Comparison of ENCODE assay signal across 9 mouse cellular contexts in genomic region chr4:152286183-152286582, GRCm38 (mm10). TPM values are rescaled to one million over a fixed set of nuclear protein-coding genes. Genes with fewer than 3 reads are reported as not detected.
DNase-seq lines count a peak whose midpoint lies in the region; ATAC-seq and TF ChIP-seq lines count a peak whose summit lies in the region.
"Had no signal": no experiment of that assay in that cellular context is flagged by ENCODE, and none has a peak within 500 bp of the region (broad histone marks: within the 10 kb centered on the region; RNA-seq: fewer than 3 reads in every experiment).

No protein-coding gene starts in this region.

- H3K36me3 ChIP-seq in liver, embryonic 12.5 days, result no peaks in the 10 kb centered on the region
- peaks cover 4% of the 10 kb centered on the region; the same call in 1 of the 2 replicates for H3K36me3 ChIP-seq in embryonic facial prominence, embryonic 15.5 days
- no peaks in the 10 kb centered on the region for H3K36me3 ChIP-seq in intestine, embryonic 16.5 days (ENCODE audit: control insufficient read depth, insufficient read depth, low read length)
- H3K36me3 ChIP-seq in neural tube, embryonic 13.5 days, result no peaks in the 10 kb centered on the region
- no peaks in the 10 kb centered on the region for H3K36me3 ChIP-seq in kidney, adult 2 months (ENCODE audit: control insufficient read depth, insufficient read depth, low read length)

- peaks cover 31% of the 10 kb centered on the region for H3K4me1 ChIP-seq in liver, embryonic 12.5 days
- peaks cover 35% of the 10 kb centered on the region for H3K4me1 ChIP-seq in embryonic facial prominence, embryonic 15.5 days
- peaks cover 21% of the 10 kb centered on the region for H3K4me1 ChIP-seq in intestine, embryonic 16.5 days (ENCODE audit: control insufficient read depth, insufficient read depth, low read length)
- H3K4me1 ChIP-seq in neural tube, embryonic 13.5 days (replicated peaks), result peaks cover 59% of the 10 kb centered on the region
- H3K4me1 ChIP-seq in kidney, adult 2 months (ENCODE audit: control insufficient read depth, insufficient read depth, low read length), result no peaks in the 10 kb centered on the region

- peak; percentile 13; the same call in 1 of the 2 replicates for ATAC-seq in liver, embryonic 12.5 days
- ATAC-seq in embryonic facial prominence, embryonic 15.5 days (ENCODE audit: insufficient number of reproducible peaks, low FRiP score, low TSS enrichment, low read depth), result no peak
- no peak for ATAC-seq in intestine, embryonic 16.5 days
- ATAC-seq in neural tube, embryonic 13.5 days (ENCODE audit: low read depth), result peak; percentile 20; the same call in 1 of the 2 replicates

- no peak for TF ChIP-seq CTCF in kidney, adult 2 months (conservative IDR thresholded peaks at IDR 0.05; ENCODE audit: insufficient read depth, insufficient read length, low read depth, low read length)

- H3K4me3 ChIP-seq in liver, embryonic 12.5 days, result peak overlapping the region; percentile 23
- H3K4me3 ChIP-seq in embryonic facial prominence, embryonic 15.5 days (replicated peaks), result peak overlapping the region; percentile 25
- 0 out of 2 replicates have a peak overlapping the region, but pooled peaks have one; percentile 11 for H3K4me3 ChIP-seq in intestine, embryonic 16.5 days (ENCODE audit: low read length)
- H3K4me3 ChIP-seq in neural tube, embryonic 13.5 days, result peak overlapping the region; percentile 36
- H3K4me3 ChIP-seq in kidney, adult 2 months (ENCODE audit: insufficient read depth, low read depth, low read length), result no peak overlapping the region

- 9% methylated on average over 32 of the region's 32 CpGs for WGBS in liver, embryonic 12.5 days (ENCODE audit: insufficient replicate concordance)
- 2% methylated on average over 32 of the region's 32 CpGs for WGBS in embryonic facial prominence, embryonic 15.5 days
- 4% methylated on average over 32 of the region's 32 CpGs for WGBS in intestine, embryonic 16.5 days
- under 1% methylated on average over 32 of the region's 32 CpGs for WGBS in neural tube, embryonic 13.5 days
- WGBS in kidney, adult 2 months, result 4% methylated on average over 32 of the region's 32 CpGs

- H3K27ac ChIP-seq in liver, embryonic 12.5 days, result no peak overlapping the region
- H3K27ac ChIP-seq in embryonic facial prominence, embryonic 15.5 days (replicated peaks), result no peak overlapping the region
- H3K27ac ChIP-seq in intestine, embryonic 16.5 days (ENCODE audit: low read length), result no peak overlapping the region
- H3K27ac ChIP-seq in neural tube, embryonic 13.5 days (replicated peaks), result no peak overlapping the region
- no peak overlapping the region for H3K27ac ChIP-seq in kidney, adult 2 months (ENCODE audit: insufficient read depth, low read depth, low read length)

- TF ChIP-seq POLR2A in kidney, adult 2 months (IDR thresholded peaks at IDR 0.05; ENCODE audit: low read depth, low read length), result no peak

- no peak for DNase-seq in liver
- no peak for DNase-seq in spleen, postnatal 4 days (ENCODE audit: low spot score in 2 of 2)
- DNase-seq in kidney, adult 2 months, result no peak
- no peak for DNase-seq in adrenal gland, postnatal 4 days (ENCODE audit: low spot score in 2 of 2)

- H3K9ac ChIP-seq in liver, embryonic 12.5 days, result no peak overlapping the region
- H3K9ac ChIP-seq in embryonic facial prominence, embryonic 15.5 days, result no peak overlapping the region
- no peak overlapping the region for H3K9ac ChIP-seq in intestine, embryonic 16.5 days (ENCODE audit: low read depth, low read length)
- peak overlapping the region; percentile 67 for H3K9ac ChIP-seq in neural tube, embryonic 13.5 days

- peaks cover 96% of the 10 kb centered on the region for H3K27me3 ChIP-seq in liver, embryonic 12.5 days (replicated peaks)
- peaks cover 91% of the 10 kb centered on the region for H3K27me3 ChIP-seq in embryonic facial prominence, embryonic 15.5 days
- H3K27me3 ChIP-seq in intestine, embryonic 16.5 days (replicated peaks; ENCODE audit: control insufficient read depth, insufficient read depth, low read length), result peaks cover 84% of the 10 kb centered on the region
- peaks cover 92% of the 10 kb centered on the region for H3K27me3 ChIP-seq in neural tube, embryonic 13.5 days
- no peaks in the 10 kb centered on the region for H3K27me3 ChIP-seq in kidney, adult 2 months (replicated peaks; ENCODE audit: control insufficient read depth, insufficient read depth, low read length)

- H3K4me2 ChIP-seq in liver, embryonic 12.5 days, result peak overlapping the region; percentile 54
- H3K4me2 ChIP-seq in embryonic facial prominence, embryonic 15.5 days (replicated peaks), result peak overlapping the region; percentile 46
- peak overlapping the region; percentile 37 for H3K4me2 ChIP-seq in intestine, embryonic 16.5 days (ENCODE audit: low read depth, low read length)
- peak overlapping the region; percentile 62 for H3K4me2 ChIP-seq in neural tube, embryonic 13.5 days

- 0 out of 2 replicates have a peak, but pooled peaks cover 3% of the 10 kb centered on the region for H3K9me3 ChIP-seq in liver, embryonic 12.5 days (replicated peaks)
- no peaks in the 10 kb centered on the region for H3K9me3 ChIP-seq in embryonic facial prominence, embryonic 15.5 days (replicated peaks)
- no peaks in the 10 kb centered on the region for H3K9me3 ChIP-seq in intestine, embryonic 16.5 days (ENCODE audit: control insufficient read depth, low read length)
- H3K9me3 ChIP-seq in neural tube, embryonic 13.5 days, result no peaks in the 10 kb centered on the region

RNA-seq across cellular contexts. Expression of gene Hes3, which starts 5.3 kb away (rescaled TPM):
- polyA plus RNA-seq in liver, embryonic 12.5 days (2016; fragmentation: Nextera tagmentation; extraction: Ambion mirVana), result not detected in 2 replicates
- polyA plus RNA-seq in embryonic facial prominence, embryonic 15.5 days (2015; fragmentation: Nextera tagmentation; extraction: Ambion mirVana), result not detected in 2 replicates
- polyA plus RNA-seq in intestine, embryonic 16.5 days (2015; fragmentation: Nextera tagmentation; extraction: Ambion mirVana), result not detected in 2 replicates
- polyA plus RNA-seq in neural tube, embryonic 13.5 days (2015; fragmentation: Nextera tagmentation; extraction: Ambion mirVana), result 0.24 and 0.26 TPM in 2 replicates
- not detected in 2 replicates for polyA plus RNA-seq in kidney, adult 2 months (2012; rRNA removed)
- total RNA-seq in adrenal gland, postnatal 4 days (2021), result not detected
- total RNA-seq: hematopoietic stem cell, adult 5-6 weeks had no signal

RNA-seq across cellular contexts. Expression of gene Icmt, which starts 10.8 kb away (rescaled TPM):
- polyA plus RNA-seq in liver, embryonic 12.5 days (2016; fragmentation: Nextera tagmentation; extraction: Ambion mirVana), result 11.8 and 14.4 TPM in 2 replicates
- polyA plus RNA-seq in embryonic facial prominence, embryonic 15.5 days (2015; fragmentation: Nextera tagmentation; extraction: Ambion mirVana), result 23.5 and 26.7 TPM in 2 replicates
- 13.7 and 15.4 TPM in 2 replicates for polyA plus RNA-seq in intestine, embryonic 16.5 days (2015; fragmentation: Nextera tagmentation; extraction: Ambion mirVana)
- 17.9 and 21.7 TPM in 2 replicates for polyA plus RNA-seq in neural tube, embryonic 13.5 days (2015; fragmentation: Nextera tagmentation; extraction: Ambion mirVana)
- 31.2 and 32.5 TPM in 2 replicates for polyA plus RNA-seq in kidney, adult 2 months (2012; rRNA removed)
- 10 to 100 TPM; 35.4 to 35.5 TPM for total RNA-seq in adrenal gland, postnatal 4 days (2021)

RNA-seq across cellular contexts. Expression of gene Gpr153, which starts 12.2 kb away (rescaled TPM):
- 2.1 and 2.4 TPM in 2 replicates for polyA plus RNA-seq in liver, embryonic 12.5 days (2016; fragmentation: Nextera tagmentation; extraction: Ambion mirVana)
- 29.0 and 35.7 TPM in 2 replicates for polyA plus RNA-seq in embryonic facial prominence, embryonic 15.5 days (2015; fragmentation: Nextera tagmentation; extraction: Ambion mirVana)
- 3.4 and 4.7 TPM in 2 replicates for polyA plus RNA-seq in intestine, embryonic 16.5 days (2015; fragmentation: Nextera tagmentation; extraction: Ambion mirVana)
- polyA plus RNA-seq in neural tube, embryonic 13.5 days (2015; fragmentation: Nextera tagmentation; extraction: Ambion mirVana), result 10.7 and 11.8 TPM in 2 replicates
- 6.9 and 9.5 TPM in 2 replicates for polyA plus RNA-seq in kidney, adult 2 months (2012; rRNA removed)
- 10 to 100 TPM; 13.9 to 15.5 TPM for total RNA-seq in adrenal gland, postnatal 4 days (2021)
- total RNA-seq: hematopoietic stem cell, adult 5-6 weeks had no signal

RNA-seq across cellular contexts. Expression of gene Rnf207, which starts 32.6 kb away (rescaled TPM):
- 0.26 and 0.42 TPM in 2 replicates for polyA plus RNA-seq in liver, embryonic 12.5 days (2016; fragmentation: Nextera tagmentation; extraction: Ambion mirVana)
- 0.23 and 0.72 TPM in 2 replicates for polyA plus RNA-seq in embryonic facial prominence, embryonic 15.5 days (2015; fragmentation: Nextera tagmentation; extraction: Ambion mirVana)
- polyA plus RNA-seq in intestine, embryonic 16.5 days (2015; fragmentation: Nextera tagmentation; extraction: Ambion mirVana), result 1.5 and 1.8 TPM in 2 replicates
- 6.3 and 10.4 TPM in 2 replicates for polyA plus RNA-seq in neural tube, embryonic 13.5 days (2015; fragmentation: Nextera tagmentation; extraction: Ambion mirVana)
- polyA plus RNA-seq in kidney, adult 2 months (2012; rRNA removed), result 0.19 and 0.67 TPM in 2 replicates
- total RNA-seq in adrenal gland, postnatal 4 days (2021), result 1 to 10 TPM; 1.2 to 1.3 TPM

RNA-seq across cellular contexts. Expression of gene Rpl22, which starts 39.4 kb away (rescaled TPM):
- 385 and 404 TPM in 2 replicates for polyA plus RNA-seq in liver, embryonic 12.5 days (2016; fragmentation: Nextera tagmentation; extraction: Ambion mirVana)
- 342 and 365 TPM in 2 replicates for polyA plus RNA-seq in embryonic facial prominence, embryonic 15.5 days (2015; fragmentation: Nextera tagmentation; extraction: Ambion mirVana)
- polyA plus RNA-seq in intestine, embryonic 16.5 days (2015; fragmentation: Nextera tagmentation; extraction: Ambion mirVana), result 281 and 323 TPM in 2 replicates
- 198 and 217 TPM in 2 replicates for polyA plus RNA-seq in neural tube, embryonic 13.5 days (2015; fragmentation: Nextera tagmentation; extraction: Ambion mirVana)
- polyA plus RNA-seq in kidney, adult 2 months (2012; rRNA removed), result 45.4 and 90.1 TPM in 2 replicates
- total RNA-seq in adrenal gland, postnatal 4 days (2021), result 100 to 1,000 TPM; 608 to 640 TPM

Comparison
In these comparisons a context has a peak if more than half of its experiments do, and no peak if none do; other contexts are left out.
1. ATAC-seq: peak in liver, embryonic 12.5 days (single experiment) and neural tube, embryonic 13.5 days (single experiment); none in embryonic facial prominence, embryonic 15.5 days (single experiment) and intestine, embryonic 16.5 days (single experiment).
2. Peak in every context shown above with its lines, with median percentiles within 50 percentile points of each other: H3K4me2 ChIP-seq.